Mouse (Mus musculus): ENCODE results near the gene Nfic. TPM values are rescaled to one million over a fixed set of nuclear protein-coding genes. Genes with fewer than 3 reads are reported as not detected.

The Nfic gene
- polyA plus RNA-seq, 1 experiment from 2014 or later = 100.0 TPM

DNA sequence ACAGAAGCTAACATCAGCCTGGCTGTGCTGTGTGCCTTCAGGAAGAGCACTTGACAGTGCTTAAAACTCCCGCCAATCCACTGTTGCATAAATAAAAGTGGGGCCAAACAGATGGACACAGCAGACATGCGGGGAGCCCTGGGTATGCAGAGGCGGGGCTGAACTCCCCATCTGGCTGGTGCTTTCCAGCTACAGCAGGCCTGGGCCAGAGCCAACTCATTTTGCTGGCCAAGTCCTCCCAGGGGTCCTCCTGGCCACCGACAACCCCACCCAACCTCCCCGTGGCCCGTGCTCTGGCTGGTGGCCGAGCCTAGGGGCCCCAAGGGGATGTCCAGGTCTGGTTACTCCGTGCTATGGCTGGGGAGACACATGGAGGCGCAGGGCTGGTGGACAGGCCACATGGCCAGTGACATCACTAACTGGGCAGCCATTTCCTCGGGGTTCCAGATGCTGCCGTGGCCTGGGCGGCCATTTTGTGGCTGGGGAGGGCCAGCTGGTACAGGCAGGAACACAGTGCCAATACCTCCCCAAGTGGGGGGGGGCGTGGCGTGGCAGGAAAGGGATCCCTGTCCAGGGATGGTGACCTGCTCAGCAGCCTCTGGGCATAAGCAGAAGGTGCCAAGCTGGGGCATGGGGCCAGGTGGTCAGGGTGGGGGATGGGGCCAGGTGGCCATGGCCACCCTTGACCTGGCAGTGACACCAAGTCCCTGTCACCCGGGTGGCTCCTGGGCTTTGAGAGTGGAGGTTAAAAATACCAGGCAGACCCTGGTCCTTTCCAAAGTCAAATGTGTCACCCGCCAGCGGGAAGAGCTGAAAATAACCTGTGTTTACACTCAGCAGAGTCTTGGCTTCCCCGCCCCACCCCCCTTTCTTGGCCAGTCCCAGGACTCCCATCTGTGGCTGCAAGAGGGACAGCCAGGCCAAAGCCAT is 43.7 kb downstream of the Nfic start:
- Histone ChIP-seq H3K27me3 (replicated peaks; ENCODE audit: control insufficient read depth, insufficient read depth, low read length) (no peaks in the 10 kb centered on the region), H3K4me2 (ENCODE audit: low read depth, low read length) (no peak overlapping the region), H3K4me1 (ENCODE audit: control insufficient read depth, insufficient read depth, low read length) (peaks cover 77% of the 10 kb centered on the region), H3K9me3 (ENCODE audit: control insufficient read depth, low read length) (no peaks in the 10 kb centered on the region), H3K27ac (replicated peaks; ENCODE audit: low read depth, low read length) (peak overlapping the region; percentile 84), H3K36me3 (ENCODE audit: control insufficient read depth, insufficient read depth, low read length) (peaks cover 35% of the 10 kb centered on the region), H3K4me3 (ENCODE audit: low read depth, low read length) (no peak overlapping the region), H3K9ac (ENCODE audit: low read depth, low read length) (no peak overlapping the region)
- ATAC-seq (ENCODE audit: low read depth) = peak; percentile 9; the same call in 1 of the 2 replicates
- peak; percentile 74 for DNase-seq (ENCODE audit: low spot score)
- 58% methylated on average over 10 of the region's 18 CpGs for WGBS

DNA sequence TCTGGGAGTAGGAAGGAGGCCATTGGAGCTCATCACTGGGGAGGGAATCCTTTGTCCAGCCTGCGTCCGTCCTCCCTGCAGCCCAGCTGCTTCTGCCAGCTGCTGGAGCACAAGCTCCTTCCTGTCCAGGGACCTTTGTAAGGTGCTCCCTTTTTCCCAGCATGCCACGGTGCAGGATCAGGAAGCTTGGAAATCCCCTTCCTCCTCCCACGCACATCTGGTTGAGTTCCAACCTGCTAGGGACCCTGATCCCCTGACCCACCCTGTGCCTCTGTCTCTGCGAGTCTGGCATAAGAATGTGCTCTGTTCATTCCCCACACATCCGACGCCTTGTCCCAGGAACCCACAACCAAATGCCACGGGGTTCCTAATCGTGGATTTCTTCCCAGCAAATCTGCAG is 44.5 kb downstream of the Nfic start:
- no peak overlapping the region for H3K4me3 ChIP-seq (ENCODE audit: low read depth, low read length)
- DNase-seq (ENCODE audit: low spot score) = no peak
- peak overlapping the region; percentile 84 for H3K27ac ChIP-seq (replicated peaks; ENCODE audit: low read depth, low read length)
- peaks cover 43% of the 10 kb centered on the region for H3K36me3 ChIP-seq (ENCODE audit: control insufficient read depth, insufficient read depth, low read length)
- 68% methylated on average over 9 of the region's 9 CpGs for WGBS
- H3K9me3 ChIP-seq (ENCODE audit: control insufficient read depth, low read length) = no peaks in the 10 kb centered on the region
- H3K27me3 ChIP-seq (replicated peaks; ENCODE audit: control insufficient read depth, insufficient read depth, low read length) = no peaks in the 10 kb centered on the region
- no peak overlapping the region for H3K4me2 ChIP-seq (ENCODE audit: low read depth, low read length)
- no peak for ATAC-seq (ENCODE audit: low read depth)
- peaks cover 70% of the 10 kb centered on the region for H3K4me1 ChIP-seq (ENCODE audit: control insufficient read depth, insufficient read depth, low read length)
- no peak overlapping the region for H3K9ac ChIP-seq (ENCODE audit: low read depth, low read length)

DNA sequence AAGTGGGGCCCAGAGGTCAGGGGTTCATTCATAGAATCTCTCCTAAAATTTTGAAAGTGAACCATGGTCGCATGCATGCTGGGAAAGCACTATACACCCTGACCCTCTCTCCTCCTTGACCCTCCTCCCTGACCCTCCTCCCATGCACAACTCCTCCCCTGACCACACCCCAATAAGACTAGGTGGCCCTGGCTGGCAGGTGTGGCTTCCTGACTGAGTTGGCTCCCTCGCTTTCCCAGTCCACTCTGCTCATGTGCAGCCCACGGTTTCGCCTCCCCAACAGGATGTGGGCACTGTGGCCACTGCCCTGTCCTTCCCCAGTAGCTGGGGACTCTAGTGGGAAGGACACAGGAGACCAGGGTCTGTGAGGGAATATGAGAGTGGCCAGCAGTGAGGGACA is 45.1 kb downstream of the Nfic start:
- peak overlapping the region; percentile 40; the same call in 1 of the 2 replicates for H3K27ac ChIP-seq (replicated peaks; ENCODE audit: low read depth, low read length)
- no peak for DNase-seq (ENCODE audit: low spot score)

DNA sequence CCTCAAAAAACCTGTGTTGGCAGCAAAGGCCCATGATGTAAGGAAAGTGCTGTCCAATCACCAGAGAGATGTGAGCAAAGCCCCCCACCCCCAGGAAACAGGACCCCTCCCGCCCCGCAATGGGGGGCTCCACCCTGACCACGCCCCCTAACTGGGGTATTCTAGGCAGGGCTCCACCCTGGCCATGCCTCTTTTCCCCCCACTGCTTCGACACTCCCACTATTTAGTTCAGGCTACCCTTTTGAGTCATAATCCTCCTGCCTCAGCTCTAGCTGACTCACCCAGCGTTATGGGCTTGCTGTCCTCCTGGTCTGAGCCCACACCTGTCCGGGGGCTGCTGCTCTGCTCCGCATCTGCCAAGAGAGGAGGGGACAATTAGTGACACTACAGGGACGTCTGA is 46.1 kb downstream of the Nfic start:
- Histone ChIP-seq H3K4me2 (ENCODE audit: low read depth, low read length) (no peak overlapping the region), H3K9ac (ENCODE audit: low read depth, low read length) (no peak overlapping the region), H3K4me3 (ENCODE audit: low read depth, low read length) (no peak overlapping the region), H3K27ac (replicated peaks; ENCODE audit: low read depth, low read length) (0 out of 2 replicates have a peak overlapping the region, but pooled peaks have one; percentile 40), H3K9me3 (ENCODE audit: control insufficient read depth, low read length) (no peaks in the 10 kb centered on the region), H3K4me1 (ENCODE audit: control insufficient read depth, insufficient read depth, low read length) (peaks cover 56% of the 10 kb centered on the region), H3K27me3 (replicated peaks; ENCODE audit: control insufficient read depth, insufficient read depth, low read length) (no peaks in the 10 kb centered on the region), H3K36me3 (ENCODE audit: control insufficient read depth, insufficient read depth, low read length) (peaks cover 58% of the 10 kb centered on the region)
- WGBS = 21% methylated on average over 6 of the region's 8 CpGs
- ATAC-seq (ENCODE audit: low read depth) (no peak), DNase-seq (ENCODE audit: low spot score) (no peak)

More for the DNA sequence above, 45.1 kb downstream of the Nfic start:
- Histone ChIP-seq H3K4me2 (ENCODE audit: low read depth, low read length) (no peak overlapping the region), H3K4me1 (ENCODE audit: control insufficient read depth, insufficient read depth, low read length) (peaks cover 64% of the 10 kb centered on the region), H3K4me3 (ENCODE audit: low read depth, low read length) (no peak overlapping the region), H3K27me3 (replicated peaks; ENCODE audit: control insufficient read depth, insufficient read depth, low read length) (no peaks in the 10 kb centered on the region), H3K36me3 (ENCODE audit: control insufficient read depth, insufficient read depth, low read length) (peaks cover 49% of the 10 kb centered on the region), H3K9me3 (ENCODE audit: control insufficient read depth, low read length) (no peaks in the 10 kb centered on the region), H3K9ac (ENCODE audit: low read depth, low read length) (no peak overlapping the region)
- WGBS = 56% methylated on average over 4 of the region's 4 CpGs
- ATAC-seq (ENCODE audit: low read depth) = no peak

DNA sequence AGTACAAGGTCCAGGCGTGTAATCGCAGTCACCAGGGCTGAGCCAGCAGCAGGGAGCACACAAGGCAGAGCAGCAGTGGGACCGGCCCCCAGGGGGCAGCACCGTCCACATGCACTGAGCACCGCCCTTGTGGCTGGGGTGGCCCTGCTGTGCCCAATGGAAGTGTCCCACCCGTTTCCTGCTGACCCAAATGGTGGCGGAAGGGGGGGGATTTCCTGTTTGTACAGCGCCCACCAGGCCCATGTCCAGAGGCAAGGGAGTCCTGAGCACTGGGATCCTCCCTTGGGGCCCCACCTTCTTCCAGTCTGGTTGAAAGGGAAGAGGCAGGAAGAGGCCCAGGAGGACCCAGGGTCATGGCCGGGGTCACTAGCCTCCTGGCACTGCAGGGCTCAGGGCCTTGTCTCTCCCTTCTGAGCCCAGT is 46.6 kb downstream of the Nfic start:
- 23% methylated on average over 6 of the region's 9 CpGs for WGBS
- no peak overlapping the region for H3K4me2 ChIP-seq (ENCODE audit: low read depth, low read length)
- H3K36me3 ChIP-seq (ENCODE audit: control insufficient read depth, insufficient read depth, low read length) = peaks cover 63% of the 10 kb centered on the region
- H3K27ac ChIP-seq (replicated peaks; ENCODE audit: low read depth, low read length) = no peak overlapping the region
- H3K9me3 ChIP-seq (ENCODE audit: control insufficient read depth, low read length) = no peaks in the 10 kb centered on the region
- H3K4me3 ChIP-seq (ENCODE audit: low read depth, low read length) = no peak overlapping the region
- peak; percentile 77 for DNase-seq (ENCODE audit: low spot score)
- H3K9ac ChIP-seq (ENCODE audit: low read depth, low read length) = no peak overlapping the region
- no peaks in the 10 kb centered on the region for H3K27me3 ChIP-seq (replicated peaks; ENCODE audit: control insufficient read depth, insufficient read depth, low read length)
- peak; percentile 23; the same call in 1 of the 2 replicates for ATAC-seq (ENCODE audit: low read depth)
- H3K4me1 ChIP-seq (ENCODE audit: control insufficient read depth, insufficient read depth, low read length) = peaks cover 51% of the 10 kb centered on the region

DNA sequence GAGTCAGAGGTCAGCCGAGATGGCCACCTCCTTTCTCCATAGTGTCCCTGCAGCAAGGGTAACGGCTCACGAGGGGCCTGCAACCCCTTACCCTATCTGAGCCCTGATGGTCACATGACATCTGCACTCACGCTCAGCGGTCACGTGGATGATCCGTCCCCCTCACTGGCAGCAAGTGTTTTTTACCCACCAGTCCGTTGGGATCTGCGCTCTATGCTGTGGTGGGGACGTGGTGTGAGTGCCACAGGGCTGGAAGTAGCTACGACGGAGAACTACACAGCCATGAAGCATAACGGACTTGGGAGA is 47.1 kb downstream of the Nfic start:
- DNase-seq (ENCODE audit: low spot score) (no peak), ATAC-seq (ENCODE audit: low read depth) (no peak)
- H3K27ac ChIP-seq (replicated peaks; ENCODE audit: low read depth, low read length) = no peak overlapping the region
- no peaks in the 10 kb centered on the region for H3K9me3 ChIP-seq (ENCODE audit: control insufficient read depth, low read length)
- no peaks in the 10 kb centered on the region for H3K27me3 ChIP-seq (replicated peaks; ENCODE audit: control insufficient read depth, insufficient read depth, low read length)
- no peak overlapping the region for H3K4me3 ChIP-seq (ENCODE audit: low read depth, low read length)
- H3K36me3 ChIP-seq (ENCODE audit: control insufficient read depth, insufficient read depth, low read length) = peaks cover 67% of the 10 kb centered on the region
- 61% methylated on average over 13 of the region's 13 CpGs for WGBS
- no peak overlapping the region for H3K9ac ChIP-seq (ENCODE audit: low read depth, low read length)
- H3K4me2 ChIP-seq (ENCODE audit: low read depth, low read length) = no peak overlapping the region
- H3K4me1 ChIP-seq (ENCODE audit: control insufficient read depth, insufficient read depth, low read length) = peaks cover 48% of the 10 kb centered on the region

DNA sequence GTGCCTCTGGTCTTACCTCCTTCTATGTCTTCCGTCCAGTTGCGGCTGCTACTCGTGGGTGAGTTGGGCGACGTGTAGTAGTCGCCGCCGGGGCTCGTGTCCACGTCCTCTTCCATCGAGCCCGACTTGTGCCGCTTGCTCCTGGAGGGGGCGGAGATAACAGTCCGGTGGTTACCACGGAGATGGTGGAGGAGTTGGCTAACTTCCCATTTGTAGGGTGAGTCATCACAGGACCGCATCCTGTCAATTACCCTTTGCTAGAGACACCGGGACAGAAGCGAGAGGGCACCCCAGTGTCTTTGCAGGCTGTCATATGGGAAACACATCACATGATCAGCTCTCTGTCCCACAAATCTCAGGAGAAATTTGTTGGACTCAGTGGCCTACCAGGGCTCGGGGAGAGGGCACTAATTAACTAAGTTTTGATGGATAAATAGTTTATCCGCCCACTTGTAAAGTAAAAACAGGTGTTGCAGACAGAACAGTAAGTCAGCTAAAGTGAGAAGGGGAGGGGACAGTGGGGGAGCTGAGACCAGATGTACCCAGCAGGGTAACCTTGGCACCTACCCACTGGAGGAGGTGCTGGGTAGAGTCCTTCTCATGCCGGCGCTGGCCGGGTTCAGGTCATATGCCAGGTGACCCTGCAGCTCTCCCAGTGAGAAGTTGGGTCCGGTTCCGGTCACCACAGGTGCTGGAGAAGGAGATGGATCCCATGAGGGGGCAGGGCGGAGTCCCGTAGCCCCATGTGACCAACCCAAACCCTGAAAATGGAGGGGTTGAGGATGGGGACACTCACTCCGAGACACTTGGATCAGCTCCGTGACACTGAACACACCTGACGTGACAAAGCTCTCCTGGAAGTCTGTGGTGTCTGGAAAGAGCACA is 47.7 kb downstream of the Nfic start:
- peak overlapping the region; percentile 46; the same call in 1 of the 2 replicates for H3K27ac ChIP-seq (replicated peaks; ENCODE audit: low read depth, low read length)
- peak overlapping the region; percentile 41; the same call in 1 of the 2 replicates for H3K9ac ChIP-seq (ENCODE audit: low read depth, low read length)
- peak; percentile 93 for DNase-seq (ENCODE audit: low spot score)
- peak overlapping the region; percentile 9; the same call in 1 of the 2 replicates for H3K4me3 ChIP-seq (ENCODE audit: low read depth, low read length)
- peak overlapping the region; percentile 41 for H3K4me2 ChIP-seq (ENCODE audit: low read depth, low read length)
- H3K9me3 ChIP-seq (ENCODE audit: control insufficient read depth, low read length) = no peaks in the 10 kb centered on the region
- peaks cover 67% of the 10 kb centered on the region for H3K36me3 ChIP-seq (ENCODE audit: control insufficient read depth, insufficient read depth, low read length)
- 23% methylated on average over 31 of the region's 31 CpGs for WGBS
- peaks cover 50% of the 10 kb centered on the region for H3K4me1 ChIP-seq (ENCODE audit: control insufficient read depth, insufficient read depth, low read length)
- no peaks in the 10 kb centered on the region for H3K27me3 ChIP-seq (replicated peaks; ENCODE audit: control insufficient read depth, insufficient read depth, low read length)
- peak; percentile 15; the same call in 1 of the 2 replicates for ATAC-seq (ENCODE audit: low read depth)

All from embryonic facial prominence, embryonic 14.5 days (tissue).